Mouse (Mus musculus) gastrocnemius, postnatal 14 days (tissue): Measurements from ENCODE around the gene Nwd1. TPM values are rescaled to one million over a fixed set of nuclear protein-coding genes. Genes with fewer than 3 reads are reported as not detected.

Experiments
- DNase-seq: peaks from one replicate; pipeline ENCODE4 v3.0.0; 2021; ENCODE audit warnings: mixed read lengths
- intact Hi-C: fragments of 180-260 bp; cut with DNase I; formaldehyde crosslinking; loops from one replicate; pipeline ENCODE4 v1.15.1; 2025; ENCODE audit warnings: low total_unique reads
- microRNA-seq, 2 experiments: library from miRNA; unstranded; fragments of <30 nt; microRNA quantifications; one replicate each; pipeline ENCODE4 v1.2.0; 2021
- total RNA-seq, 2 experiments: library from RNA; stranded (reverse); gene quantifications; 2 replicates each; pipeline ENCODE4 v1.2.3; 2021

Nwd1 gene
- total RNA-seq, 2 experiments from 2014 or later, result 0.47 to 0.53 TPM

- DNase-seq, result no peak
Observed at GRCm38 (mm10) chr8:72757426-72758195, 111.1 kb downstream of the Nwd1 start.

GRCm38 (mm10) chr8:72758310-72758709 lies 111.8 kb downstream of the Nwd1 start:
- no peak for DNase-seq
- intact Hi-C loops, result no loop called here

More at GRCm38 (mm10) chr8:72757426-72758195, 111.1 kb downstream of the Nwd1 start:
- intact Hi-C loops, result no loop called here

- no peak for DNase-seq
- intact Hi-C loops, result no loop called here
Observed at GRCm38 (mm10) chr8:72760216-72760615, 113.7 kb downstream of the Nwd1 start.

GRCm38 (mm10) chr8:72761322-72762051 lies 115.0 kb downstream of the Nwd1 start, which contains the start of gene F2rl3:
Gene F2rl3 (plus strand): TSS chr8:72761880.
- DNase-seq, result no peak
- intact Hi-C loops, result no loop called here

GRCm38 (mm10) chr8:72762306-72762705 lies 115.8 kb downstream of the Nwd1 start:
- intact Hi-C loops, result no loop called here
- no peak for DNase-seq

GRCm38 (mm10) chr8:72765696-72766095 lies 119.2 kb downstream of the Nwd1 start:
- intact Hi-C loops, result no loop called here
- DNase-seq, result no peak

GRCm38 (mm10) chr8:72766777-72767176 lies 120.3 kb downstream of the Nwd1 start:
- DNase-seq, result no peak
- intact Hi-C loops, result no loop called here

Small RNAs within 50 kb of the gene (microRNA-seq; reads per million reads assigned to microRNA genes)
- gene Gm26237, result 0 reads per million in 2 experiments

Other genes starting within 250 kb of the Nwd1 start
- 10 to 100 TPM; 23.2 to 23.4 TPM for gene Eps15l1, start 225.3 kb upstream of the Nwd1 start, total RNA-seq
- gene Calr3, start 202.8 kb upstream of the Nwd1 start, total RNA-seq, result 1 to 10 TPM; 1.7 to 1.8 TPM
- gene 1700030K09Rik, start 202.8 kb upstream of the Nwd1 start, total RNA-seq, result 1 to 10 TPM; 3.1 to 3.2 TPM
- 10 to 100 TPM; 23.0 to 26.5 TPM for gene Cherp, start 171.5 kb upstream of the Nwd1 start, total RNA-seq
- gene Slc35e1, start 154.1 kb upstream of the Nwd1 start, total RNA-seq, result 10 to 100 TPM; 25.9 to 26.8 TPM
- 10 to 100 TPM in 1 of 2 experiments, 1 to 10 TPM in 1; 7.4 to 12.0 TPM for gene Med26, start 98.4 kb upstream of the Nwd1 start, total RNA-seq
- gene Smim7, start 75.6 kb upstream of the Nwd1 start, total RNA-seq, result 10 to 100 TPM; 80.0 to 81.2 TPM
- 1,000 to 10,000 TPM; 1,133 to 1,242 TPM for gene Tmem38a, start 74.7 kb upstream of the Nwd1 start, total RNA-seq
- 10 to 100 TPM; 54.4 to 56.6 TPM for gene Sin3b, start 76.6 kb downstream of the Nwd1 start, total RNA-seq
- 1 to 10 TPM; 2.2 to 2.9 TPM for gene F2rl3, start 115.2 kb downstream of the Nwd1 start, total RNA-seq